Mouse (Mus musculus): ENCODE measurements around the gene Rps10. TPM values are rescaled to one million over a fixed set of nuclear protein-coding genes. Genes with fewer than 3 reads are reported as not detected.
"Not testable (repeated sequence)": the region's sequence is repeated elsewhere in the genome, so short reads cannot be mapped to it uniquely, and the experiment has no call there.

Rps10 gene
- polyA plus RNA-seq, 1 experiment from 2014 or later: 734 TPM

- no peak for DNase-seq (ENCODE audit: low spot score)
- Histone ChIP-seq H3K4me1 (peaks cover 33% of the 10 kb centered on the region), H3K27me3 (ENCODE audit: insufficient read depth, poor library complexity, severe bottlenecking) (no peaks in the 10 kb centered on the region), H3K4me3 (no peak overlapping the region), H3K9me3 (no peaks in the 10 kb centered on the region), H3K27ac (no peak overlapping the region), H3K36me3 (peaks cover 2% of the 10 kb centered on the region; the same call in 1 of the 2 replicates)
- WGBS: 69% methylated on average over 20 of the region's 20 CpGs
Measured at GRCm38 (mm10) chr17:27638921-27639332, 2.5 kb upstream of the Rps10 start.

GRCm38 (mm10) chr17:27637333-27637732 is 864 bp upstream of the Rps10 start:
- WGBS: 67% methylated on average over 9 of the region's 9 CpGs
- H3K36me3 ChIP-seq: peaks cover 18% of the 10 kb centered on the region
- 0 out of 2 replicates have a peak overlapping the region, but pooled peaks have one; percentile 29 for H3K27ac ChIP-seq
- no peak for DNase-seq (ENCODE audit: low spot score)
- peaks cover 38% of the 10 kb centered on the region for H3K4me1 ChIP-seq
- H3K4me3 ChIP-seq: no peak overlapping the region
- H3K27me3 ChIP-seq (ENCODE audit: insufficient read depth, poor library complexity, severe bottlenecking): no peaks in the 10 kb centered on the region
- H3K9me3 ChIP-seq: no peaks in the 10 kb centered on the region

DNA sequence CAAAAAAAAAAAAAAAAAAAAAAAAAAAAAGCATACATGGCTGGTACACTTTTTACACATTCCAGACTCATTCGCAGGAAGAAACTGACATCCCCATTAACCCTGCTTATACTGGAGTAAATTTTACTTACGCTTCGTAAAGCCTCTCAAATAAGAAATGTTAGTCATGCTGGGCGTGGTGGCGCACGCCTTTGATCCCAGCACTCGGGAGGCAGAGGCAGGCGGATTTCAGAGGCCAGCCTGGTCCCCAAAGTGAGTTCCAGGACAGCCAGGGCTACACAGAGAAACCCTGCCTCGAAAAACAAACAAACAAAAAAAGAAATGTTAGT is 930 bp downstream of the Rps10 start:
- not testable (repeated sequence) for H3K9me3 ChIP-seq; DNase-seq (ENCODE audit: low spot score); H3K27me3 ChIP-seq (ENCODE audit: insufficient read depth, poor library complexity, severe bottlenecking)
- H3K27ac ChIP-seq: peak overlapping the region; percentile 97
- peaks cover 36% of the 10 kb centered on the region for H3K36me3 ChIP-seq
- peaks cover 46% of the 10 kb centered on the region for H3K4me1 ChIP-seq
- WGBS: 45% methylated on average over 9 of the region's 9 CpGs
- H3K4me3 ChIP-seq: peak overlapping the region; percentile 98

- peak within 1 kb of the TSS; percentile 98 for H3K4me3 ChIP-seq
- H3K27me3 ChIP-seq (ENCODE audit: insufficient read depth, poor library complexity, severe bottlenecking): no peaks in the 10 kb centered on the region
- H3K36me3 ChIP-seq: peaks cover 41% of the 10 kb centered on the region
- no peaks in the 10 kb centered on the region for H3K9me3 ChIP-seq
- WGBS: under 1% methylated on average over 69 of the region's 72 CpGs
- DNase-seq (ENCODE audit: low spot score): peak; percentile 97
- H3K4me1 ChIP-seq: peaks cover 46% of the 10 kb centered on the region
- H3K27ac ChIP-seq: peak within 1 kb of the TSS; percentile 97
Measured at GRCm38 (mm10) chr17:27634871-27635574, 1.4 kb downstream of the Rps10 start, which contains the start of gene RPS10-NUDT3. Gene RPS10-NUDT3 (minus strand): TSS chr17:27635222.

- DNase-seq (ENCODE audit: low spot score): peak; percentile 86
- H3K27me3 ChIP-seq (ENCODE audit: insufficient read depth, poor library complexity, severe bottlenecking): no peaks in the 10 kb centered on the region
- peaks cover 52% of the 10 kb centered on the region for H3K36me3 ChIP-seq
- H3K27ac ChIP-seq: no peak overlapping the region
- H3K4me3 ChIP-seq: no peak overlapping the region
- no peaks in the 10 kb centered on the region for H3K9me3 ChIP-seq
- H3K4me1 ChIP-seq: peaks cover 35% of the 10 kb centered on the region
- 69% methylated on average over 2 of the region's 2 CpGs for WGBS
Measured at GRCm38 (mm10) chr17:27629249-27630020, 7.0 kb downstream of the Rps10 start.

DNA sequence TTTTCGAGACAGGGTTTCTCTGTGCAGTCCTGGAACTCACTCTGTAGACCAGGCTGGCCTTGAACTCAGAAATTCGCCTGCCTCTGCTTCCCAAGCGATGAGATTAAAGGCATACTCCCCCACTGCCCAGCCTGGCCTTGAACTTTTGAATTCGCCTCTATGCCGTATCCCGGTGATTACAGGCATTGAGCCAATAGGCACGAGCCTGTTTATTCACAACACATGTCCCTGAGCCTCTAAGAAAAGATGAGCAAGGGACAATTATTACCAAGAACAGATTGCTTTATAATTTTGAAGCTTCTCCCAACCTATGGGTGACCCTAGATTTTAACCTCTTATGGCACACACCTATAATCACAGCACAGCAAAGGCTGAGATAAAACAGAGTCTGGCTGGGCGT is 8.1 kb downstream of the Rps10 start:
- peaks cover 45% of the 10 kb centered on the region for H3K36me3 ChIP-seq
- no peaks in the 10 kb centered on the region for H3K27me3 ChIP-seq (ENCODE audit: insufficient read depth, poor library complexity, severe bottlenecking)
- no peak overlapping the region for H3K27ac ChIP-seq
- no peaks in the 10 kb centered on the region for H3K9me3 ChIP-seq
- H3K4me3 ChIP-seq: no peak overlapping the region
- no peak for DNase-seq (ENCODE audit: low spot score)
- WGBS: 92% methylated on average over 8 of the region's 8 CpGs
- peaks cover 37% of the 10 kb centered on the region for H3K4me1 ChIP-seq

GRCm38 (mm10) chr17:27627451-27627850 is 9.0 kb downstream of the Rps10 start:
- DNase-seq (ENCODE audit: low spot score): no peak
- H3K4me3 ChIP-seq: no peak overlapping the region
- peaks cover 35% of the 10 kb centered on the region for H3K36me3 ChIP-seq
- no peaks in the 10 kb centered on the region for H3K9me3 ChIP-seq
- H3K4me1 ChIP-seq: peaks cover 29% of the 10 kb centered on the region
- WGBS: 39% methylated on average over 5 of the region's 5 CpGs
- no peak overlapping the region for H3K27ac ChIP-seq
- no peaks in the 10 kb centered on the region for H3K27me3 ChIP-seq (ENCODE audit: insufficient read depth, poor library complexity, severe bottlenecking)

- Histone ChIP-seq H3K36me3 (peaks cover 28% of the 10 kb centered on the region), H3K27me3 (ENCODE audit: insufficient read depth, poor library complexity, severe bottlenecking) (no peaks in the 10 kb centered on the region), H3K27ac (no peak overlapping the region), H3K9me3 (no peaks in the 10 kb centered on the region), H3K4me3 (no peak overlapping the region), H3K4me1 (peaks cover 21% of the 10 kb centered on the region; the same call in 1 of the 2 replicates)
- WGBS: 37% methylated on average over 5 of the region's 5 CpGs
- no peak for DNase-seq (ENCODE audit: low spot score)
Measured at GRCm38 (mm10) chr17:27626681-27627080, 9.8 kb downstream of the Rps10 start.

DNA sequence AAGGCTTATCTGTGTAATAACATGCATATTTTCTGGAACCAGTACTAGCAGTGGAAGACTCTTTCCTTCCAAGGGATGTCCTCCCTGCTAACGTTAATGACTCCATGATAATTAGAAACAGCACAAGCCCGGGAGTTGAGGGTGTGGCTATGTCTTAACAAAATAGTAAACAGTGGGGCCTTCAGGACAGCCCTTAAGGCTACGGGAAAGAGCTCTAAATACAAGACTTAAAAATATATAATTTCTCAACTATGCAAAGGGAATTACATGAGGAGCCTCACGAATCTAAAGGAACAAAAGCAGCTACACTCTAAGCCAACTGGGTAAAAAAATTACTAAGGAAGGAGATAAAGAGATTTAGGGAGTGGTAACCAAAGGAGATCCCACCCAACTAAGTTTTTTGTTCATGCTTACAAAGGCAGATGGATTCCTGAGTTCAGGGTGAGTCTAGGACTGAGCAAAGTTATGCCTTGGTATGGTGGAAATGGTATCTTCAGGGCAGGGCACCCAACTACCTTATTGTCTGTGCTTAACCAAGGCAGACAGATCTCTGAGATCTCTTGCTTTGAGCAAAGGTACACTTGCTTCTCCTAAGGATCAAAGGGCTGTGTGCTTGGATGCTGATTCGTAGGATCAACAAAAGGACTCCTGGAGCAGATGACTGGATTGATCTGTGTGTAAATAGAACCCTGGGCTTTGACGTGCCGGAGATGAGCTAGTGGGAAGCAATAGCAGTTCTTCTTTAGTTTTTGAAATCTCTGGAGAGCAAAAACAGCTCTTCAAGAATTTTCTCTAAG is 10.8 kb downstream of the Rps10 start:
- Histone ChIP-seq H3K27me3 (ENCODE audit: insufficient read depth, poor library complexity, severe bottlenecking) (no peaks in the 10 kb centered on the region), H3K4me3 (no peak overlapping the region), H3K36me3 (peaks cover 17% of the 10 kb centered on the region), H3K4me1 (peaks cover 28% of the 10 kb centered on the region), H3K27ac (no peak overlapping the region), H3K9me3 (no peaks in the 10 kb centered on the region)
- 62% methylated on average over 7 of the region's 7 CpGs for WGBS
- DNase-seq (ENCODE audit: low spot score): no peak

DNA sequence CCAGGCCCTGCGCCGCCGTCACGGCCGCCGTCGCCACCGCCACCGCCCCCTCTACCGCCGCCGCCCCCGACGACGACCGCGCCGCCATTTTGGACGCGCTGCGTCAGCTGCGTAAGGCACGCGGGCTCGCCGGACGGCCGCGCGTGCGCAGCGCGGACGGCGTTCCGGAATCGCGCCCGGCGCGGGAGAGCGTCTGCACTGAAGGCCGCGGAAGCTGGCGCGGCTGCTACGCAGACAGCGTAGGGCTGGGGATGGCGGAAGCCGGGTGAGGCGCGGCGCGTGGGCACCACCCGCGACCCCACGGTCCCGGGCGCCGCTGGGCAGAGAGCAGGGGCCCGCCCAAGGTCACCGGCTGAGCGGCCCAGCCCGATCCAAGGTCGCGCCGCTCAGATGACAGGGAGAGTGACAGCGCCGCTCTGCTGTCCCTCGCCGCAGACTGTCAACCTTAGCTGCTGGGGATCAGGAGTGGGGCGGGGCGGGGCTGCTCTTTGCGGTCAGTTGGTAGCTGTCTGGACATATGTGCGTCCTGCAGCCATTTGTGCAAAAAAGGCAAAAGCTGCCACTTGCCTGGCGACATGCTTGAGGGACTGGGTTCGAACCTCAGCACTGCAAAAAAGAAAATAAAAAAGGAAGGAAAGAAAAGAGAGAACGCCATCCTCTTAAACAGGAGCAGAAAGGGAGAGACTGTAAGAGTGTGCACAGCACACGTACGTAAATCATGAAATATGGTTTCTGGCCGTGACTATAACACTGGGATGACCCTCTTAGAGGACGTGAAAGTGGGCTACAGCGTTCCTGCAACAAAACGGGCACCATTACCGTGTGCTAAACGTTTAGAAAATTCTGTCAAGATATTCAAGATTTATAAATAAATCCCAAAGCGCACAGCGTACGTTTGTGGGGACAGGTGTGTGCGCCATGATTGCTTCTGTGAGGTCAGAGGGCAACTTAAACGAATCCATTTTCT is 12.8 kb downstream of the Rps10 start, which contains the start of gene Nudt3:
TSS of gene Nudt3 (minus strand) at position 136 of the 967 bp plus-strand sequence.
- 8% methylated on average over 91 of the region's 91 CpGs for WGBS
- peak; percentile 94 for DNase-seq (ENCODE audit: low spot score)
- Histone ChIP-seq H3K9me3 (no peaks in the 10 kb centered on the region), H3K27ac (peak within 1 kb of the TSS; percentile 100), H3K36me3 (peaks cover 8% of the 10 kb centered on the region), H3K4me3 (peak within 1 kb of the TSS; percentile 99), H3K4me1 (peaks cover 40% of the 10 kb centered on the region), H3K27me3 (ENCODE audit: insufficient read depth, poor library complexity, severe bottlenecking) (no peaks in the 10 kb centered on the region)

DNA sequence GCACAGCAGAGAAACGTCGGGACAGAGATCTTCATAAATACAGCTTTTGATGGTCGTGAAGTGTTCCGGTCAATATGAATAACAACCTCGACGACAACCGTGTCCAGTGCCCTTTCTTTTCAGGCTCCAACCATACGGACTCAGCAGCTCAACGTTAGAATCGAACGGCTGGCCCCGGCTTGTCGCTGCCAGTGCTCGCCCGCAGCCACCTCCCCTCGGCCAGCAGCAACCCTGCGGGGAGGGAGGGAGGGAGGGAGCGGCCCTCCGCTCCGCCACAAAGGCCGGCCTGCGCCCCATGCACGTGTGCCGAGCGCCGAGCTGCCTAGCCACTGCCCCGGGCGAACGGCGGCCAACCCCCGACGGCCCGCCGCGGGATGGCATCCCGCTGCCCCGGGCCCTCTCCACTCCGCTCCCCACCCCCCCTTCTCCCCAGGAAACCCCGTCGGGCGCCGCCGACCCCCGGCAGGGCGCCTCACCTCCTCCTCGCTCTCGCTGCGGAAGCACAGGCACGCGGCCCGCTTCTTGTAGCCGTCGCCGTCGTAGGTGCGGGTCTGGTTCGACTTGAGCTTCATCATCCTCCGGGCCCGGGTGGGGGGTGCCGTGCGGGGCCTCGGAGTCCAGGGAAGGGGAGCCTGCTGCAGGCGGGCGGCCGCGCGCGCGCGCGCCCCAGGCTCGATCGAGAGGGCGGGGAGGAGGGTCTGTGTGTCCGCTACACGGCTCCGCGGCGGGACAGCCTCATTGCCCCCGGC is 13.7 kb downstream of the Rps10 start:
- Histone ChIP-seq H3K4me1 (peaks cover 44% of the 10 kb centered on the region), H3K4me3 (peak overlapping the region; percentile 99), H3K27ac (peak overlapping the region; percentile 100), H3K9me3 (peaks cover 2% of the 10 kb centered on the region; the same call in 1 of the 2 replicates), H3K36me3 (peaks cover 13% of the 10 kb centered on the region), H3K27me3 (ENCODE audit: insufficient read depth, poor library complexity, severe bottlenecking) (no peaks in the 10 kb centered on the region)
- WGBS: under 1% methylated on average over 77 of the region's 80 CpGs
- DNase-seq (ENCODE audit: low spot score): peak; percentile 84

Measured in heart, embryonic 10.5 days (tissue).